Mouse (Mus musculus): ENCODE results near the gene Tenm2.

GRCm38 (mm10) chr11:36847451-36847850 lies 388.3 kb downstream of the Tenm2 start:
- no peak for TF ChIP-seq ZNF384 (IDR thresholded peaks at IDR 0.05; ENCODE audit: low read depth, low read length)
- TF ChIP-seq HCFC1 (IDR thresholded peaks at IDR 0.05; ENCODE audit: low read depth, low read length), result no peak
- TF ChIP-seq ZKSCAN1 (IDR thresholded peaks at IDR 0.05; ENCODE audit: borderline replicate concordance, low read depth, low read length), result no peak
- no peak for TF ChIP-seq MEF2A (IDR thresholded peaks at IDR 0.05; ENCODE audit: borderline replicate concordance, low read depth, low read length)
- no peak for TF ChIP-seq CTCF (conservative IDR thresholded peaks at IDR 0.05 in 1 of 2, IDR thresholded peaks at IDR 0.05 in 1 of 2; ENCODE audit: low read depth in 2 of 2, low read length in 2 of 2)
- TF ChIP-seq MAZ (IDR thresholded peaks at IDR 0.05; ENCODE audit: low read depth, low read length), result no peak
- no peak for TF ChIP-seq MXI1 (IDR thresholded peaks at IDR 0.05; ENCODE audit: low read depth, low read length)
- TF ChIP-seq POLR2A (IDR thresholded peaks at IDR 0.05; ENCODE audit: low read depth, low read length), result no peak
